Mouse (Mus musculus) left cerebral cortex, postnatal 4 days (tissue): ENCODE results near the gene Plekha7. TPM values are rescaled to one million over a fixed set of nuclear protein-coding genes. Genes with fewer than 3 reads are reported as not detected.

ENCODE experiments used
- DNase-seq: peaks from one replicate; pipeline ENCODE4 v3.0.0-alpha.2; 2022
- intact Hi-C: fragments of 180-260 bp; cut with DNase I; formaldehyde crosslinking; loops from one replicate; pipeline ENCODE4 v1.15.1; 2025
- total RNA-seq, 2 experiments: library from RNA; stranded (reverse); gene quantifications; 2 replicates each; pipeline ENCODE4 v1.2.3; 2021

Plekha7 gene
- 10 to 100 TPM; 13.7 to 16.1 TPM for total RNA-seq

DNA sequence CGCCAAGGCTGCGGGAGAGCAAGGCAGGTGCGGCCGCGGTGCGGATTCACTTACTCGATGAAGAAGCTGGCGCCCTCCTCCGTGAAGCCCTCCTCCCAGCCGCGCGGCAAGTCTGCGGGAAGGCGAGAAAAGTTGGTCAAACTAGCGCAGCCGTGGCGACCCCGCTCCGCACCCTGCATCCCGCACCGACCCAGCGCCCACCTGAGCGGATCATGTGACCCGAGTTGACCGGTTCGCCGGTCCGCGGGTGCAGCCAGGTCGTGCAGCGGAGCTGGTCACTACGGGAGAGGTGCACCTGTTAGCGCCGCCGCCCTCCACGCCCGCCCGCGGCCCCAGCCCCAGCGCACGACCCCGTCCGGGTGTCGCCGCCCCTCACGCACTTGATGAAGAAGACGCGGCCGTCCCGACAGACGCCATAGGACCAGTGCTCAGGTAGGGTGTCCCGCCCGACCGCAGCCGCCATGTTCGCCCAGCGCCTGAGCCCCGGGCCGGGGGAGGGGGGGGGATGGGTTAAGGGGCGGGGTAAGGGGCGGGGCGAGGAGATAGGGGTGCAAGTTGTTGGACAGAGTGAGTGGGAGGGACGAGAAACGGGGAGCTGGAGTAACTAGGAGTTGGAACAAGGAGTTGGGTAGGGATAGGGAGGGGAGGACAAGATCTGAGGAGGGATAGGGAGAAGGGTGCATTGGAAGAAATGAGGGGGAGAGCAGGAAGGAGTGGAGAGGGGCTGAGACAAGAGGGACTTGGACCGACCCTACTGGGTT lies at the start of gene Plekha7:
TSS of gene Plekha7 (minus strand) at position 506 of the 761 bp plus-strand sequence.
- peak; percentile 62 for DNase-seq
- intact Hi-C loops, result loop anchor here (5.0 kb wide), 1 partner anchor 61 kb away; no protein-coding TSS in a partner anchor

DNA sequence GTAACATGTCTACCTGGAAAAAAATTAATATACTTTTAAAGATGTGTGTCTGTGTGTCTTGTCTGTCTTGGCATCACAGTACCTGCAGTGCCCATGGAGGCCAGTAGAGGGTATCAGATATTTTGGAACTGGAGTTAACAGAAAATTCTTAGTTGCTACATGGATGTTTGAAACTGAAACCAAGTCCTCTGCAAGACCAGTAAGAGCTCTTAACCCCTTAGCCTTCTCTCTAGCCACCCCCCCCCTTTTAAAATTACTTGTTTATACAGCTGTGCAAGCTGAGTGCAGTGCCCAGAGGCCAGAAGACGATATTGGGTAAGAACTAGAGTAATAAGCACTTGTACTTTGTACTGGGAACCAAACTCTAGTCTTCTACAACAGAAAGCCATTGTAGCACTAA lies 28.1 kb upstream of the Plekha7 start:
- peak; percentile 48 for DNase-seq
- intact Hi-C loops, result loop anchor here (10.0 kb wide), 1 partner anchor 179 kb away; no protein-coding TSS in a partner anchor

DNA sequence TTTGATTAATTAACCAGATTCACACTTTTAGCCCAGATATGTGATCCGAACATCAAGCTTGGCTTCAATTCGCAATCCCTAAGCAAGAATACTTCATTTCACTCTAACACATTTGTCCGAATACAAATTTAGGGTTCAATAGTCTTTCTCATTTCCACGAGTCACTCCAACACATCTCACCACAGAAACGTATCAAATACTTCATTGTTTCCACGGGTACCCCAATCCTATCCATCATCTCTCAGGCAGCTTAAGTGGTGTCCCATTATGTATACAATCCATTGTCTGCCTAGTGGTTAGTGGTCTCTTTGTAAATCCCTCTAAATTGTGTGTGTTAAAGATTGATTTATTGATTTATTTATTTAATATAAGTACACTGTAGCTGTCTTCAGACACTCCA lies 27.0 kb upstream of the Plekha7 start:
- DNase-seq, result no peak
- intact Hi-C loops, result loop anchor here (10.0 kb wide), 1 partner anchor 180 kb away; no protein-coding TSS in a partner anchor

DNA sequence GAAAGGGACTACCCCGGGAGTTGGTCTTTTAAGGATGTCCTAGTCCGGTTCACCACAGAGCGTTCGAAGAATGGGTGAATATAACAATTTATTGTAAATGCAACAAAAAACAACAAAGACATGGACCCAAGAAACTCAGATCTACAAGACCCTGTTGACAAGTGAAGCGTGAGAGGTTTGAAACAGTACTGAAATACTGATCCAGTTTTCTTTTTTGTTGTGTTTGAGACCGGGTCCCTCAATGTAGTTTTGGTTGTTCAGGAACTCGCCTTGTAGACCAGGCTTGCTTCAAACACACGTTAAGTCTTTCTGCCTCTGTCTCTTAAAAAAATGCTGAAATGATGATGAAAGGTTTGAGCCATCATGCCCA lies 26.5 kb upstream of the Plekha7 start:
- intact Hi-C loops, result loop anchor here (10.0 kb wide), 1 partner anchor 180 kb away; no protein-coding TSS in a partner anchor
- DNase-seq, result no peak

DNA sequence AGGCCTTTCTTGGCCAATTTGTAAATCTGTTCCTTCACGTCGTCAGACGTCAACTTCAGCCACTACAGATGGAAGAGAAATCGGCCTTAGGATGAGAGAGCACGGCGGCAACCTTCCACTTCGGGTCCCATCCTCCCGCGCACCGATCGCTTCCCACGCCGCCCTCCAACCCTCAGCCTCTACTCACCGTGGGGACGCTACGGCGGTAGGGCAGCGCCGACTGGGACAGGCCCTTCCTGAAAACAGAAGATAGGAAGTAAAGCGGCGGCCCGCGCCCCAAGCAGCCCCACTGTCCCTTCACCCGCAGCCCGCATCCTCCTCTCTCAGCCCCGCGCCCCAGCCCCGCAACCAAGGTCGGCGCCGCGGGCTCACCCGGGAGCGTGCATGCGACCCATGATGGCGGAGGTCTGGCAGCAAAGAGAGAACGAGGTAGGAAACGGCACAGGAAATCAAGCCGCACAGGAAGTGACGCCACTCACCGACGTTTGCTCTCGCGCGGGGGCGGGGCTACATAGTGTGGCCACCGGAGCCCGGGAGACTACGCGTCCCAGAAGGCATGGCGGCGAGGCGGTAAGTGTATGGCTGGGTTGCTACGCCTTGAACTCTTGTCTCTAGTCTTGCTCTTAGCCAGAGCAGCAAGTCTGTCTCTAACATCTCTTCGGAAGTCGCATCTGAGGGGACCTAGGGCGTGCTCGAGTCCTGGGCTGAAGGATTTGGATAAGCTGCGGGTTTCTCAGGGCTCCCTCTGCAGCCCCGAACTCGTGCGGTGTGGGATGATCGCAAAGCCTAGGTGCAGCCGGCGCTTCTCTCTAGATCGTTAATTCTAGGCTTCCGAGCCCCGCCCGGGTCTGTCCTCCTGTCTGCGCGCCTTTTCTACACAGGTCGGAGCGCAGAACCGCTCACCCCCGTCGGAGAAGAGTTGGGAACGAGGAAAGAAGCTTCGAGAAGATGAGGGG lies 25.8 kb upstream of the Plekha7 start, which contains the start of gene Rps13:
TSS of gene Rps13 (minus strand) at position 483 of the 956 bp plus-strand sequence.
- peak; percentile 98 for DNase-seq
- intact Hi-C loops, result loop anchor here (10.0 kb wide), 1 partner anchor 181 kb away; no protein-coding TSS in a partner anchor

DNA sequence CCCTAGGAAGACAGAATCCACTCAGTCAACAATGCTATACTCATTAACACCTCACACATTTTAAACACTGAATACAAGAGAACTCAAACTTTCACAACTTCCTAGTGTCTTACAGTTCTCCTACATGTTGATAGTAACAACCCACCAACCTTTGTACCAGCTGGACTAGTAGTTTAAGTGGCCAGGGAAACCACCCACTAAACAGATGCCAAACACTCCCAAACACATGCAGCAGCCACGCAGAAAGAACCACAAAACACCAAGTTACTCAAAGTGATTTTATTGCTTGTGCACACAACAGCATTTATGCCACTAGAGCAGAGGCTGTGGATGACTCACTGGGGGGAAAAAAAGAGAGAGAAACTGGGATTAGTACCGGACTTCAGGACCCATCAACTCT lies 23.1 kb upstream of the Plekha7 start:
- intact Hi-C loops, result loop anchor here (10.0 kb wide), 1 partner anchor 184 kb away; no protein-coding TSS in a partner anchor
- DNase-seq, result no peak

DNA sequence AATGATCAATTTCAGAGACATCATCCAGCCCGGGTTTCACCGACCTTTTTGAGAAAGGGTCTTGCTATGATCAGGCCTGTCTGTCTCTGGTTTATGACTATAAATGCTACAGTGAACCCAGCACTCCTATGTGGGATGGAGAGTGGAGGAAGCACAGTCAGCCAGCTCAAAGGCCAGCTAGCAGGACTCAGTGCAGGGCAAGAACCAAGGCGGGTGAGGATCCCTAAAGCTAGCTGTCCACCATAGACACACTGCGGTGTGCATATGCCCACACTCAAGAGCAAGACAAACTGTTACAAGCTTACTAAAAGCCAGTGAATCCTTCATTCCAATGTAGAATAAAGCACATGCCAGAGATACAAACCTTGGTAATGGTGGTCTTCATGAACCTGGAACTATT lies 21.7 kb upstream of the Plekha7 start:
- no peak for DNase-seq
- intact Hi-C loops, result loop anchor here (10.0 kb wide), 1 partner anchor 185 kb away; no protein-coding TSS in a partner anchor

DNA sequence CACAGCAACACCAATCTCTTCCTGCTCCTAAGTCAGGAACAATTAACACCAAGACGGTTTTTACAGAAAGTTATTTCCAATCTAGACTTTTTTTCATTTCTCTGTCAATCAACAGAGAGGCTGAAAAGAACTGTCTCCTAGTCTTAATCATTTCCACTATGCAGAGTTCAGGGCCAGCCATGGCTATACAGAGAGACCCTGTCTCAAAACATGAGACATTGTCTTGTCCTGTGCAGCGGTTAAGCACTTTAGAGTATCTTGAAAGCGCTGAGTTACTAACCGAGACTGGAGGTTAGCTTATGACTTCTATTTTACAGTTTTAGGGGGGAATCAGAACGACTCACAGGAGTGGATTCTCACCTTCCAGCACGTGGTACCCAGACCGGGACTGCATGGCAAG lies 20.6 kb upstream of the Plekha7 start:
- intact Hi-C loops, result no loop called here
- DNase-seq, result no peak

DNA sequence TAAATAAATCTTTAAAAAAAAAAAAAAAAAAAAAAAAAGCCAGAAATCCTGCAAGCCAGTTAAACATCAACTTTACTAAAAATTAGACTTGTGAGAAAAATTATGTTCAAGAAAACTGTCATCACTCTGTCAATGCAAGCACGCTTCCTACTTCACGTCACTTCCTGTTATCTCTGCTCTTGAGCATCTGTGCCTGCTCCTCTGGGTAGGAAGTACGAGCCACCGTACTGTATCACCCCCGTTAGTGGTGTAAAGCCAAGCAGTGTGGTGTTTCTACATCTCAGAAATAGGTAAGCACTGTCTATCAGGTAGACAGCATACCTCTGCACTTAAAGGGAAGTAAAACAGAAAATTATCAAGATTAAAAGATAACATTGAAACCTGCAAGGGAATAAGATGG lies 19.7 kb upstream of the Plekha7 start:
- DNase-seq, result no peak
- intact Hi-C loops, result no loop called here

DNA sequence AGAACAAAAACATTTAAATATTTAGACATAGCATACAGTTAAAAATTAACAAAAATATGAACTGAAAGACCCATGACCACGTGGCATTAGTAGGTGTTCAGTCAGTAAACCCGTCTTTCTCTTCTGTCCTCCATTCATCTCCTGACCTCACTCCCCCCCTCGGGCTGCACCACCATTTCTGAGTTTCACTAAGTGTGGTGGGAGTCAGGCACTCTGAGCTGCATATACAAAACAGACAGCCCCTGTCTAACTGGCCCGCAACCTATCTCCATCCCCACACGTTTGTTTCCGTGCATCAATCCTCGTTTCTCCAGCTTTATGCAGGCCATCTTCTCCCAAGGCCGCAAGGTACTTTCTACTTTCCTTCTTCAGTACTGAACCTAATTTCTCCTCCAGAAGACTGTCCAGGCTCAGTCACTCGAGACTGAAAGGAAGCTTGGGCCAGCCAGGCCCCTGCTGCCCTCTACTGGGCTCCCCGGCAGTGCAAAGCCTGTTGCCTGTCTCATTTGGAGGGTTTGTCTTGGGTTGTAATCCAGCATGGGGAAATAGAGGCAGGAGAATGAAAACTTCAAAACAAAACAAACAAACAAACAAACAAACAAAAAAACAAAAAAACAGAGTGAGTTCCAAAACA lies 15.3 kb upstream of the Plekha7 start:
- DNase-seq, result peak; percentile 77
- intact Hi-C loops, result loop anchor here (5.0 kb wide), 1 partner anchor 76 kb away; no protein-coding TSS in a partner anchor

DNA sequence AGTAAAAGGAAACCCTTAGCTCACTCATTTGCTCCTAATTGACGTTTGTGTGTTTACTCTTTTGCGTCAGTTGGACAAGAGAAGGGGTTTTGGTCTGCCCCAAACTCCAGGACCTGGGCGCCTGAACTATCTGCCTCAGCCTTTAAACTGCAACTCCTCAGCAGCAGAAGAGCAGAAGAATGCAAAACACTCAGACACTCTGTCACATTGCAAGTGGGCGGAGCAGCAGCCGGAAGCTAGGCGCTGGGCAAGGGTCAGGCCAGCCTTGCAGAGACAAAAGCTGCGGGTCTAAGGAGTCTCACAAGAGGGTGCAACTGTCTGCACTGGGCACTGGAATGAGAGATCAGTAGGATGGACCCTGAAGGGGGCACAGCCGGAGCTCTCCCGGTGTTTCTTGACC lies 1.3 kb upstream of the Plekha7 start:
- DNase-seq, result no peak
- intact Hi-C loops, result loop anchor here (5.0 kb wide), 1 partner anchor 62 kb away; no protein-coding TSS in a partner anchor

DNA sequence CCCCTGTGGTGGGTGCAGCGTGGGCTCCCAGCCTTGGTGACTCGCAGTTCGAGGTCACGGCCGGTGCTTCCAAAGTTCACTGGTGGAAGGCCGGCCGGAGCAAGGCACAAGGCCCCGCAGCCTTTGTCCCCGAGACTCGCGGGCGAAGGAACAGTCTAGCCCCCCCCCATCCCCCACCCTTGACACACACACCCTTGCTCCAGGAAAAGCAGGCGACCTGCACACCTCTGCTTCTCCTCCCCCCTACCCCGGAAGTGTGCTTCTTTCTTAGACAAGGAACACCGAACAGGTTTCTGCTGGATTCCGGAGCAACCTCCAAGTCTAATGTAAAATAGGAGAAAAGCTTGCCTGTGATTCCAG lies 436 bp upstream of the Plekha7 start:
- DNase-seq, result peak; percentile 14

DNA sequence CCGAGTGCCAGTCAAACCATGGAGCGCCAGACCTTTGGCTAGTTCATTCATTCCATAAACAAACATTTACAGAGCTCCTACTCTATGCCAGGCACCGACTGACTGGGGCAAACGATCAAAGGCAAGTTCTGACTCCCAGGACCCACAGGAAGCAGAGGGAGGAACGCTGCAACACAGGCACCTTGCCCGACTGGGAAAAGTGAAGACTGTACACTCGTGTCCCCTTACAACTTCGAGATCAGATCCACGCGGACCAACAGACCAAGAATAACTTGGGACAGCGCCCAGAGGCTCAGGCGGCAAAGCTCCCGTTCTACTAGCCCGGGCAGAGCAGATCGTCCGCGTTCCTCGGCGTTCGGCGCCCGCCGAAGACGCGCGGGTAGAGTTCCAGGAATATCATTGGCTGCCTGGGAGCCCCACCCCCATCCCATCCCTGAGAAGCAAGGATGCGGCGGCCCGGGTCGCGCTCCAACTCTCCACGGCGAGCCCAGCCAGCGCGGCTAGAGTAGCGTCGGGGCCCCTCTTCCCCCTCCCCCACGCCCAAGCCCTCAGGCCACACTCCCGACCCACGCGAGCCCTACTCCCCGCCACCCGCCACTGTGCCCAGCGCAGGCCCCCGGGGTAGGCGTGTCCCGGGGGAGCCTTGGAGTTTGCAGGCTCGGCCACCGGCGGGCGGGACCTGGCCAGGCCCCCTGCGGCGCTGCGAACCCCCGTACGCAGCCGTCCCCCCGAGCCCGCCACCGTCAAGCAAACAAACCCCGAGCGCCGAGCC lies 891 bp downstream of the Plekha7 start:
- DNase-seq, result peak; percentile 85
- intact Hi-C loops, result loop anchor here (5.0 kb wide), 1 partner anchor 60 kb away; no protein-coding TSS in a partner anchor

More for the DNA sequence above, 436 bp upstream of the Plekha7 start:
- intact Hi-C loops, result loop anchor here (5.0 kb wide), 1 partner anchor 61 kb away; no protein-coding TSS in a partner anchor

DNA sequence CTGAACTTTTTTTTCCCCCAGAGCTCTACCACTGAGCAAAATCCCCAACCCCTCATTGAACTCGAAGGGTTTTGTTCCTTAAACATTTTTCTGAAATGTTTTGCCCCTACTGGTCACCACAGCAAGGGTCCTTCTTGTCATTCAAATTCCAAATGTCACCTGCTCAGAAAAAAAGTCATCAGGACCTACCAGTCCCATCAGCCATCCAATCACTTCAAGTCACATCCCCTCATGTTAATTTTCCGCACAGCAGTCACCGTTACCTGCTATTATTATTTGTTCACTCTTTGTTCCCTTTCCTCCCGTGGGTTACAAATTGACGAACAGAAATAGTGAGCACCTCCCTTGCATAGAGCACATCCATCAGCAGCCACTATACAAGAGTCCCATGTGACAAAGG lies 1.6 kb downstream of the Plekha7 start:
- DNase-seq, result no peak
- intact Hi-C loops, result loop anchor here (5.0 kb wide), 1 partner anchor 59 kb away; no protein-coding TSS in a partner anchor

DNA sequence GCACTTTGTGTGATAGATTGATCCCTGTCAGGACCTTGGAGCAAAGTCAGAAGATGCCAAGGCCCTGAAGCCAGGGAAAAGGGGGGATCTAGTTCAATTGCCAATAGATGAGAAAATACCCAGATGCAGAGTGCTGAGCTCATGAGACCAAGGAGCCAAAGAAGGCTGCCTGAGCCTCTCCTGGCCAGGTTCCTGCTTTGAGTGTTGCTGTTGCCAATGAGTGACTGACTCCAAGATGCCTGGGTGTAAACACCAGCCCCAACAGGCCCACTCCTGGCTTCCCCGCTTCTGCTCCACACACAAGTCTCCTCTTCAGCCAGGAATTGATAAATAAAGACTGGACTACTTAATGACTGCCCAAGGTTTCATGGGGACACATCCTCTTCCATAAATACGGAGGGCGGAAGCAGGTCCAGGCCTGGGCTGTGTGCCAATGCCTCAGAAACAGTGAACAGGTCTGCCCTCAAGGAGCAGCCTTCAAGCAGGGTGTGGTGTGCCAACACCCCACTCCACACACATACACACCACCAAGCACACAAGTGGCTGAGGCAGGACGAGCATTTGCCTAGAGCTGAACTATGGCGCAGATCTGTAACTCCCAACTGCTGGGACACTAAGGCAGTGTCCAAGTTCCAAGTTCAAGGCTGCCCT lies 6.4 kb downstream of the Plekha7 start:
- intact Hi-C loops, result no loop called here

DNA sequence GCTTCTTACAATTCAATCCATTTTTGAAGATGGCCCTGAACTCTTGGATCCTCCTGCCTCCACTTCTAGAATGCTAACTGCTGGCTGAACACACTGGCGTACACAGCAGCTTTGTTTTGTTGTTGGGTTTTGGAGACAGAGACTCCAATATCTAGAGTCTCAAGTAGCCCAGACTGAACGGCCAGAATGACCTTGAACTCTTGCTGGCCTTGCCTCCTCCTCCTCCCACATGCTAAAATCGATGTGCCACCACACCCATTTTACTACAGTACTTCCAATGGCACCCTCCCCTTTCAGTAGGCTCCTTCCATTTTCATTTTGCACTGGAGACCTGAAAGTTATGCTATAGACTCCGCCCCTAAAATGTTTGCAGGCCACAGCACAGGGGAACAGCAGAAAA lies 7.0 kb downstream of the Plekha7 start:
- no peak for DNase-seq
- intact Hi-C loops, result no loop called here

More for the DNA sequence above, 6.4 kb downstream of the Plekha7 start:
- peak; percentile 40 for DNase-seq

DNA sequence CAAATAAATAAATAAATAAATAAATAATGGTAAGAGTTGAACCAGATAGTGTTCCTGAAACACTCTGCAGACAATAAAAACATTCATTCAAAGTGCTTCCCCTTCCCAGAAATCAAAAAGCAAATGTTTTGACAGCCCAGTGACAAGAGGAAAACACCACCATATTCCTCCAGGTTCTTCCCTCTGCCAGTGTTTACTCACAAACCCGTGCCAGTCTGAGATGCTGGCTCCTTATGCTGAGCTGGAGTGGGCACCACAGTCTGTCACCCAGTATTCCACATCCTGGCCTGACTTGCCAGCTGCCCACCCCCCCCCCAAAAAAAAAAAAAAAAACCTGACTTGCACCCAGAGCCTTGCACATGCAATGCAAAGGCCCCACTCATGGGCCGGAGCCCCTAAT lies 9.3 kb downstream of the Plekha7 start:
- DNase-seq, result no peak
- intact Hi-C loops, result no loop called here

DNA sequence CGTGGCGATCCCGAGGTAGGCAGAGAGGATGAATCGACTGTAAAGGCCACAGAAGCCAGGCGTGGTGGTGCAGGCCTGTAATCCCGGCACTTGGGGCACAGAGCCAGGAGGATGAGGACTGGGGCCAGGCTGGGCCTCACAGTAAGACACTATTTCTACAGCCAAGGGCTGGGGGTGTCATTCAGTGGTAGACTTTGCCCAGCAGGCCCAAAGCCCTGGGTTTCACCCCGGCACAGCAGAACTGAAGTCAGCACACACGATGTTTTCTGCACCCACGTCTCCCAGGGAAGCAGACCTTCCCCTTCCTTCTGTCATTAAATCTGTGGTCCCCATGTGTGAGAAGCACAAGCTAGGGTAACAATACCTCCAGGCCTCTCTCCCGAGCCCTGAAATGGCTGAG lies 9.8 kb downstream of the Plekha7 start:
- peak; percentile 81 for DNase-seq
- intact Hi-C loops, result no loop called here

DNA sequence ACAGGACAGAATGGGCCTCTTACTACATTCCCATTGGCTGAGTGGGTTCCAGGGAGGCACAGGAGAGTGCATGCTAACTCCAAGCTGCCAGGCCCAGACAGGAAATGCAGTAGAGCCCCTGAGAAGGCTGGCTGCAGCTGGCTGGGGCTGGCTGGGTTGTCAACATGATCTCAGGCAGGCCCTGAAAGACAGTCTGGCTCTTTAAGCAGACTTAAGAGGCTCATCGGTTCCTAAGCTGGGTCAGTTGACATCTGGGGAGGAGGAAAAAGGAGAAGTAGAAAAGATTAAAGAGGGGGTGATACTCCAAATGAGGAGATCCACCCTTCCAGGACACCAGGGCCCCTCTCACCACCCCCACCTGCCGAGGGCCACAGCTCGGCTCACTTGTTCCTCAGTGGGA lies 13.2 kb downstream of the Plekha7 start:
- intact Hi-C loops, result no loop called here
- DNase-seq, result no peak
